Mouse (Mus musculus) embryo, embryonic 10 days (tissue): ENCODE measurements around the gene Zic1.

Experiments
- DNase-seq: peaks from one replicate; pipeline ENCODE4 v3.0.0-alpha.2; 2015; ENCODE audit warnings: low spot score

Gene Zic1

DNA sequence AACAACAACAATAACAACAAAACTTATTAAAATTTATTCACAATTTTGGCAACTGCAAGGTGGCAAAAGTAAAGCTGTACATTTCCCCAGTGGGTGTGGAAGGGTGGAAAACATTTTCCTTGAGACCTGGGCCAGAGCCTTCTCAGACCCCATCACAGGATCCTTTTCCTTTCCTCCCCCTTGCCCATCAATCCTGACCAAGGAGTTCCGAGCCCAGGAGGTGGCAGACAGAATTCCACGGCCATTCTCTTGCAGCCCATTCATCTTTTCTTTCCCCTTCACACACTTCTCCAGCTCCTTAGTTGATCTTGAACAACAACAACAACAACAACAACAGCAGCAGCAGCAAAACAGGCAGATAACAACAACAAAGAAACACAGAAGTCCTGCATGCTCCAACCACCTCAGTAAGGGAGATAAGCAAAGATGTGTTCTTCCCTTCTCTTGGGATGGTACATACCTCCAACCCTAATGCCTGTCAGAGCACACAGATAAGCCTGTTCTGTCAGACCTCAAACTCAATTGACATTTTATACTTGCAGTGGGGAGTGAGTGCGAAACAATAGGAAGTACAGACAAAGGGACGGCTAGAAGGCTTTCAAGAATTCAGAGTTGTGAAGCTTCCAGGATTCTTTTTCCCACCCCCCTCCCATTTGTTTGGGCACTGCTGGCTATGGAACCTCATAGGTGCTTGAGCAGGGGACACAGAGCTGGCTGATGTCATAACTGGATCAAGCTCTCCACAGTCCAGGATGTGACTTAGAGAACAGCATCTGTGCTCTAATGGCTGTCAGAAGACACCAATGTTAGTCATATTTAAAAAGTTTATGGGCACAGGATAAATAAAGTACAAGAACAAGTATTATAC is 19.3 kb upstream of the Zic1 start:
- DNase-seq: no peak

DNA sequence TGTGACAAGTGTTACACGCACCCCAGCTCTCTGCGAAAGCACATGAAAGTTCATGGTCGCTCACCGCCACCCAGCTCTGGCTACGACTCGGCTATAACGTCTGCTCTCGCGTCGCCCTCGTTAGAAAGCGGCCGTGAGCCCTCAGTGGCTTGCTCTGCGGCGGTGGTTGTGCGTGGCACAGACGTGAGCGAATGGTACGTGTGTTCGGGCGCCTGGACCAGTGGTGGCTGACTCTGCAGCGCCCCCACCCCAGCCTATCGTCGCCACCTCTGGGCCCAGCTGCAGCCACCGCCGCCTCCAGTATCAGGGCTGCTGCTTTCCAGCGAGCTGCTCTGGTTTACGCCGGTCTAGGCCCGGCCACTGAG is 18.5 kb upstream of the Zic1 start:
- DNase-seq: peak; percentile 65

DNA sequence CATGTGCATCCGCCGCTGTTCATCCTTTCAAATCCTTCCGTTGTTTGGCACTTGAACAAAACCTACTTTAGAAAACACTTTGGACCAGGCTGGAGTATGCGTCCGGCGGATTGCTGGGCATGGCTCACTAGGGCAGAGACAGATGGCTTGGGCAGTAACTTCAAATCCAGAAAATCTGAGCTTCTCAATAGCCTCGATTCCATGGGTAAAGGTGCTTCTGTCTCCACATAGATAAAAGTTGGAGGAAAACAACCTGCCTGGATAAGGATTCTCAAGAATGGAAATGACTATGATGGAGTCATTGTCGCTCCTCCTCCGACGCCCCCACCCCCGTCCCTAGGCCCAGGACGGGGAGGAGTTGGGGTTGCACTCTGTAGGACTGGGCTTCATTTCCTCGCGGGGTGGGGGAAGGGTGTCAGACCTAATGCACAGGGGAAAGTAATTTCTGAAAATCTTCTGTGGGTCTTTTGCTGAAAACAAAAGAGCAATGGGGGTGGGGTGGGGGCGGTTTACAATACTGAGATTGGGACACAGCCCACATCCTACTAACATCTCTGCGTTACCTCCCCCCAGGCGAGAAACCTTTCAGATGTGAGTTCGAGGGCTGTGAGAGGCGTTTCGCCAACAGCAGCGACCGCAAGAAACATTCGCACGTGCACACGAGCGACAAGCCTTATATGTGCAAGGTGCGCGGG is 18.0 kb upstream of the Zic1 start:
- DNase-seq: no peak

DNA sequence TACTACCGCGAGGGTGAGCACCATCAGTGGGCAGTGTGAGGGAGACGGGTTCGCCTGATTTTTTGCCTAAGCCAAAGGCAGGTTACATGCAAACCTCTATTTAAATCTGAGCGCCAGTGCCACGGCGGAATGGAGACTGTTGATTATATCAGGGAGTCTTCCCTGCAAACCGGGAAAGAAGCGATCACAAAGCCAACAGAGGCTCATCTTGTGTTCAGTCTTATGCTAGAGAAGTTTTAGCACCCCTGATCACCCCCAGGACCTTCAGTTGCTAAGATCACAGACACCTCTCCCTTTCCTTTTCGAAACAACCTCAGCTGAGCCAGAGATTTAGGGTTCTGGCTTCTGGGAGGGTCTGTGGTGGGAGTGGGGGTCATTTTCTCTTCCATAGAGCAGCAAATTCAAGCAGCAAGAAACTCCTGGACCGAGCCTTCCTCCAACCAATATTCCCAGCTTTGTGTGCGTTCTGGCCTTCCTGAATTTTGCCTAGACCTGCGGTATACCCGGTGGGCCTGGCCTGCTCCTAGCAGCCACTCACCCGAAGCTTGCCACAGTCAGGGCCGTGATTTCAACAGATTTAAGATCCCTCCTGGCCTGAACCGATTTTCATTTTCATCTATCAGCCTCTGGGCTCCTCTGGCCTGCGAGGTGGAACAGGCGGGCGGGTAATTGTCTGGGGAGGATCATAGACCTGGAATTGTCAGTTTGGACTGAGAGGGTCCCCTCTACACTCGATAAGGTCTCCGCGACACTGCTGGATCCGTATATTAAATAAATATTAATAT is 17.1 kb upstream of the Zic1 start:
- DNase-seq: peak; percentile 43

DNA sequence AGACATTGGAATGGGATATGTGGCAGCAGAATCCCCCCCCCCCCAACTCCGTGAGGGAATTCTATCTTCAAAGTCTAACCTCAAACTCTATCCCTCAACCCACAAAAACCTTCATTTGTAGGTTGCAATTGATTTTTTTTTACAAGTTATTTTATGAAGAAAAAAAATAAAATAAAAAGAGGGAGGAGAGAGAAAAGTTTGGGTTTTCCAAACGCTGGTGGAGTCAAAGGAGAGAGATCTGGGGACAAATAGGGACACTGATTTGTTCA is 16.4 kb upstream of the Zic1 start:
- no peak for DNase-seq

DNA sequence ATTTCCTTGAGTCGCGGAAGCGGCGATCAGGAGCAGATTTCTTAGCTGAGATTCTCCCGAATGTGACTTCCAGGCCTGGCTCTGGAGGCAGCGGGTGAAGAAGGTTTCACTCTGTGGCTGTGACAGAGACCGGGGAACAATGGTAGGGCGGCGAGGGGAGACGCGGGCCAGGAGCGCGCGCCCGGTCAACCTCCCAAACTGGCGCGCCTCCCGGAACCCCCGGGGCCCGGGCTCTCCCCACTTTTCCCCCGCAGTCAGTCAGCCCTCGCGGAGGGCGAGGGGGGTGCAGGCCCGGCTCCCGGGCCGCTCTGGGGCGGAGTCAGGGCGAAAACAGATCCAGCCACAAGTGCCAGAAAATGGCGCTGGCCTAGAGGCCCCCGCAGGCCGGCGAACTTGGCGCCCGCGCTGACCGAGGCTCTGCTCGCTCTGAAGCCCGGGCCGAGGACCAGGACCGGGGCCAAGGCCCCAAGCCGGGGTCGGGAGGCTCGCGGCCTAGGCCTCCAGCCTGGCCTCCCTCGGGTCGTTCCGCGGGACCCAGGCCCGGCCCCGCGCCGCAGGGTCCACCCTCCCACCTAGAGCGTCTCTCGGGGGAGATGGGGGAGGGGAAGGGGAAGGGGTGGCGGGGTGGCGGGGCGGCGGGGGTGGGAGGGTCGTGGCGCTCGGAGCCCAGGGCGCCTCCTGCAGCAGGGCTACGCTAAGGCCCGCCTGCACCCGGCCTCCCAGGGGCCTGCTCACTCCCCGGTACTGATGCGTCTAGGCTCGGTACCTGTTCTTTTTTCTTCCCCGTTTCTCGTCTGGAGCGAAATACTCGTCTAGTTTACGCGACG is 15.9 kb upstream of the Zic1 start:
- peak; percentile 65 for DNase-seq

DNA sequence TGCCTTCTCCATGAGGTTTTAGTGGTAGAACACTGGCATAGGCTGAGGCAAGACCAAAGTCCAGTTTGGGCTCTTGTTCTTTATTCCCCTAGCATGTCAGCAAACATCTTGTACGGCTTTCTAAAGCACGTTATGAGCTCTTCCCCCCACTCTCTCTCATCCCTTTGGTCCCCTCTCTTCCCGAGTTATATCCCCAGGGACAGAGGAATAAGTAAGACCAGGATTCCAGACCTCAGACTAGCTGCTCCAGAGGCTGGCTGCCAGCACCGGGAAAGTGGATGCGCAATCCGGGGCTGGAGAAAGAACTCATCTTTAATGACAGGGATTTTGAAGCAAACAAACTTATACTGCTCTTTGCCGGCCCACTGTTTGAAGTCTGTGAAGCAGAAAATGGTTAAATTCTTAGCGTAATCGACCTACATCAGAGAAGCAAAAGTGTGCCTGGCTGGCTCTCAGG is 14.9 kb upstream of the Zic1 start:
- no peak for DNase-seq

DNA sequence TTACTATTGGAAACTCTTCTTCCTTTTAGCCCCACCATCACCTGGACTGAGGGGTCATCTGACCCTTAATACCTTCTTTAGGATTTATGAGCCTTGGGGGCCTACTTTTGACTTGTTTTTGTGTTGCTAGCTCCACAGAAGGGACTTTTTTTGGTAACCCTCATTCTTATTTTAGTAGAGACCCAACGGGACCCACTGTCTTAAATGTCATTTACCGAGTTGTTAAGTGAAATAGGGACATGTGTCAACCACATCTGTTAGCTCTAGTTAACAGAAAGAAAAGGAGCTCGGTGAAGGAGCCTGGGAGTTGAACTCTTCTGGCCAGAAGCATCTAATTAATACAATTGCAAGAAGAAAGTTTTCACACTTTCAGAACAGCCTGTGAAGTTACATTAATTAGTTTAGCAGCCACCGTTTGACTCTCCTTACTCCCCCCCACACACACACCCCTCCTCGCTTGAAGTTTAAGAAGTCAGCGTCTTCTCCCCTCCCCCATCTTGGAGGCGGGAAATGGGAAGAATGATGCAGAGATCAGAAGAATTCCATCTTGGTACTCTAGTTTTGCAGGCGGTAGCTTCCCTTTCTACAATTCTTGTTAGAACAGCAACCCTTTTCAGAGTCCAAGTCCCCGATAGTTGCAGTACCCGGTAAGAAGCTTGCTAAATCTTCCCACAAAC is 14.3 kb upstream of the Zic1 start:
- DNase-seq: peak; percentile 67

DNA sequence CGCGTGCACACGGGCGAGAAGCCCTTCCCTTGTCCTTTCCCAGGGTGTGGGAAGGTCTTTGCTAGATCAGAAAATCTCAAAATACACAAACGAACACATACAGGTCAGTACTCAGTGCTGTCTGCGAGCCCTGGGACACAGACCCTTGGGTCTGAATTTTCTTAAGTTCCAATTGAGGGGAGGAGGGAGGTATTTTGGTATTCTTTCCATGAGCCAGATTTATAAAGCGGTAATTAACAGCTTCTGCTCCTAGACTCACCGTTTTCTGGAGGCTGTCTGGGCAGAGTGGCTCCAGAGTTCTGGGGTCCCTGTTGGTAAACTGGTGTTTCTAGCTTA is 13.7 kb upstream of the Zic1 start:
- no peak for DNase-seq

DNA sequence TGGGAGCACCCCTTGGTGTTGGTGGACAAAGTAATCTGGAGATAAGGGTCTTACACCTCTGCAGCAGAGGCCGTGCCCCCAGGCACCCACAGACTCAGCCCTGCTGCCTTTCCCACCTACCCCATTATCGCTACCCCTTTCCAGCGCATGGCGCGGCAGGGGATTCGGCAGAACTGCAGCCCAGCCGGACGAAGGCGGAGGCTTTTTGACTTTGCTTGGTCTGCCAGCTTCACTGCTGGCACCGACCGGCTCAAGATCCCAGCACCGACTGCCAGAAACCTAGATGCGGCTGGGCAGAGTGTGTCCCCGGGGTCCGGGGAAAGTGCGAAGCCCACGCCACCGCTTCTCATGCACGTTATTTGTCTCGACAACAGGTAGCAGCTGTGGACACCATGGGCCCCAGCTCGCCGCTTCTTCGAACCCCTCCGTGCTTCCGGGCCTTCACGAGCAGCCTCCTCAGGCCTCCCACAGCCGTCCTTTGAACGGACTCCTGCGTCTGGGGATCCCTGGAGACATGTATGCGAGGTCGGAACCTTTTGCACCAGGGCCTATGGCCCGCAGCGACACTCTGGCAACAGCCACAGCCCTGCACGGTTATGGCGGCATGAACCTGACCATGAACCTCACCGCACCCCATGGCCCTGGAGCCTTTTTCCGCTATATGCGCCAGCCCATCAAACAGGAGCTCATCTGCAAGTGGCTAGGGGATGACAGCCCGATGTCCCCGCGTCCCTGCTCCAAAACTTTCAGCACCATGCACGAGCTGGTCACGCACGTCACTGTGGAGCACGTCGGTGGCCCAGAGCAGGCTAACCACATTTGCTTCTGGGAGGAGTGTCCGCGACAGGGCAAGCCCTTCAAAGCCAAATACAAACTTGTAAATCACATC is 13.0 kb upstream of the Zic1 start:
- DNase-seq: peak; percentile 47

DNA sequence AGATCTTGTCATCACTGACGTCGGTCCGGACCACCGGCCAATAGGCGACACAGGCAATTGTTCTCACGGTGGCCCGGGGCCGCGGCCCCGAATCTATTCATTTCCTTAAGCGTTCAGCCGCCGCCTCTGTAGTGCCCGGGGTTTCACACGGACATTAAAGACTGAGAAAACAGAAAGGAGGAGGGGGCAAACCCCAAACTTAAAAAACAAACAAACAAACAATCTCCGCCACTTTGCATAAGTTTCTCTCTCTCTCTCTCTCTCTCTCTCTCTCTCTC is 12.2 kb upstream of the Zic1 start:
- DNase-seq: peak; percentile 74

DNA sequence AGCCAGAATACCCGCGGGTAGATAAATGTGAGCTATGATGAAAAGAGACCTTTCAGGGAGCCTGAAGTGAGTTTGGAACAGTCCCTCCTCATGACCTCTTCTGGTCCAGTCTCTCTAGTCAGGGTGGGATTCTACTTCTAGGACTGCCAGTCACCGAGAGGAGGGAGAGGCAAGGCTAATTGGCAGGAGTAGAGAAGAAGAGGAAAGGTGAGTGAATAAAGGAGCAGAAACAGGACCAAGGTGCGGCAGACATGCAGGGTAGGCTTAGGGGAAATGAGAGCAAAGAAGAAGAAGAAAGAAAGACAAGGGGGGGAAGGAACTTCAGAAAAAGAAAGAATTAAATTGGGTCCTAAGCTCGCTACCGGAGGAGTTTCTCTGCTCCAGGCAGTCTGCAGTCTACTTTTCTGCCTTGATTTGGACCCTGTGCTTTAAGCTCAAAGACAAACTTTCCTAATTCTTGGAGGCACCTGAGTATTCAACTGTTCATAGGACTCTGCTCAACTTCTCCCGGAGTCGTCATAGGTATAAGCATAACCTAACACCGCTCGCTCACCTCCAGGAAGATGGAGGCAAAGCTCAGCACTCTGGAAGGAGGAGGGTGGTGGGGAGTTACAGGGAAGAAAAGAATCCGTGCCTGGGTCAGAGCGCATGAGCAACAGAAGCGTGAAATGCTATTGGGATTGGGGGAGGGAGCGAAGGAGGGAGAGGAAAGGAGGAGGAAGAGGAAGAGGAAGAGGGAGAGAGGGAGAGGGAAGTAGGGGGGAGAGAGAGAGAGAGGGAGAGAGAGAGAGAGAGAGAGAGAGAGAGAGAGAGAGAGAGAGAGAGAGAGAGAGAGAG is 11.6 kb upstream of the Zic1 start:
- DNase-seq: peak; percentile 61

DNA sequence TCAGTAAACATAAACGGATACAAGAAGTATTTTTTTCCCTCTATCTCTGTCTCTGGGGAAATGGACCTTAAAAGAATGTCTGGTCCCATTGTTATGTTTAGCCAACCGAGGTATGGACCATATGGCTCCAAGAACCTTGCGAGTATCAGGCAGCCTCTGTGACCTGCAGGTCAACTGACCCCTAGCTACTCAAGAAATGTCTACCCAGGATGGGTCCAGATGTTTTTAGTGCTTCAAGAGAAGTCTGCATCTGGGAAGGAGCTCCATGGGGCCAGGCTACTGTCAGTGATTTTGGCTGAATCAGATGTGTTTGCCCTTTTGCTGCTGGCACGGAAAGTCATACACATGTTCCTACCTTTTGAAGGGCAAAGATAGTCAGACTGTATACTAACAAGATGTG is 9.1 kb upstream of the Zic1 start:
- DNase-seq: peak; percentile 63

DNA sequence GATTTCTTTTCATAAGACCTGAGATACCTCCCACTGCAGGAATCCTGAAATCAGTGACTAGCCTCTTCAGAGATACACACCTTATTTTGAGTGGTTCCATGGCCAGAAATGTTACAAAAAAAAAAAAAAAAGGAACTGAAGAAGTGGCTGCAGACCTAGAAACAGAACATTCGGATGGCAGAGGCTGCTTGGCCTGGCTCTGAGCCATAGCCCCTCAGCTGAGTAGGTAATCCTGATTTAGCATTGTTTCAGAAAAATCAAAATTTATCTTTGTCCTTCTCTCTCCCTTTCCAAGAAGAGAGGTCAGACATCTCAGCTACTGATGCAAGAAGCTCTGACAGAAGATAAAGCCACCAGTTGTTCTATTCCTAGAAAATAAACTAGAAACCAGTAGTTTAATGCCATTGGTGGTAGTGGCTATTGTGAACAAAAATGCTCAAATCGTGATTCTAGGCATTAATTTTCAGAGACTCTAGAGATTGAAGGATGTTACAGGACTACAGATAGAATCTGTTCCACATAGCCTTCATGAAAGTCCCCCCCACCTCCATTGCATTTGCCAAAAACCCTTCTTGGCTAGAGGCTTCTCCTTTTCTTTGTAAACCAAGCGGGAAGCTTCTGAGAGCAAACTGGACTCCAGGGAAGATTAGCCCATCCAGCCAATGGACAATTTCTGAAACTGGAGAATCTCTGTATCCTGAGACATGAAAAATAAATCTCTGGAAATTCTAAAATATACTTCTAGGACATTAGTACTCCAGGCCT is 8.4 kb upstream of the Zic1 start:
- no peak for DNase-seq

DNA sequence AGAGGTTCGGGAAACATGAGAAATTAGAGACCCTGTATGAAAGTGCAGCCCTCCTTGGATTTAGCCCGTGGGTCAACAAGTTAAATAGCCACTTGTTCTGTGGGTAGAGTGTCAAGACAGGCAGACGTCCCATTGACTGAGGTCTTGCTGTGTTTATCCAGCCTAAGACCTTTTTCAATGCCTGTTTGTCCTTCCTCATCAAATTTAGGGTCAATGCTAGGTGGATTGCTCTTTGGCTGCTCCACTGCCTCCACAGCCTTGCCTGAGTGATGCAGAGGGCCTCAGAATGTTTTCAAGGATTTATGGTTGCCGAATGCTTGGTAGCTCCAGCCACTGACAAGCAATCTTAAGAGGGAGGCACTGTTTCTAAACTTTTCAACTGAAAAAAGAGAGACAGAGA is 6.0 kb upstream of the Zic1 start:
- DNase-seq: no peak

DNA sequence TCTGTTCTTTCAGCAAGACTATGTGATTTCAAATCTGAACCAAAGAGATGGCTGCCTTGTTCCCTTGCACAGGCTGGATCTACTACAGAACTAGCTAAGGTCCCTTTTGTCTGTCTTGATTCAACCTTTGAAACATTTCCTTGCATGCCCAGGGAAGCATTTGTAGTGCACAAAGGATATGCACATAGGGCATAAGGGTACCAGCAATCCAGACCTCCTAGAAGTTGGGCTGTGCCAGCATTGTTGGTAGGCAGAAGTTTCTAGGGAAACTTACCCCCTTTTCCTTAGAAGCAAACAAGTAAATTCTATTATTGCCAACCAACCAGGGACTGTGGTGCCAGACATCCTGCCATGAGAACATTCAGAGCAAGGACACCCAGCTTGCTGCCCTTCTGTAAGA is 5.4 kb upstream of the Zic1 start:
- no peak for DNase-seq

DNA sequence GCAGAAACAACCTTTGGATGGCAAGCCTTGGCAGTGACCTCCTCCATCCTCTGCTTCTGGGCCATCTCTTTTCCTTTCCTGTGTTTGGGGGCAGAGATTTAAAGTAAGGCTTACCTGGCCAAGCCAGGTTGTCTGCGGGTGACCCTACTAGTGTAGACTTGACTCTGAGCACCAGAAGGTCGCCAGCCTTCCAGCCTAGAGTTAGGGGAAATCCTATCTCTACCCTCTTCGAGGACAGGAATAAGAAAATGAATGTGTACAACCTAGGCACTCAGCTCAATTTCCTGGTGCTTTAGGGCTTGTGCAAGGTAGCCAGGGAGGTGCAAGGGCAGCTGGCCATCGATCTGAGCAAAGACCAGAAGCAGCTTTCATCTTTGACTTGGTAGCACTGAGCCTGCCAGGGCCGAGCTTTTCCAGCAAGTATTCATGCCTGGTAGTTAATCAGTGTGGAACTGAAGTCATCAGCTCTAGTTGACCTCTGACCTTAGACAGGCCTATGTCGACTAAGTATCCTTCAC is 4.6 kb upstream of the Zic1 start:
- DNase-seq: peak; percentile 63

DNA sequence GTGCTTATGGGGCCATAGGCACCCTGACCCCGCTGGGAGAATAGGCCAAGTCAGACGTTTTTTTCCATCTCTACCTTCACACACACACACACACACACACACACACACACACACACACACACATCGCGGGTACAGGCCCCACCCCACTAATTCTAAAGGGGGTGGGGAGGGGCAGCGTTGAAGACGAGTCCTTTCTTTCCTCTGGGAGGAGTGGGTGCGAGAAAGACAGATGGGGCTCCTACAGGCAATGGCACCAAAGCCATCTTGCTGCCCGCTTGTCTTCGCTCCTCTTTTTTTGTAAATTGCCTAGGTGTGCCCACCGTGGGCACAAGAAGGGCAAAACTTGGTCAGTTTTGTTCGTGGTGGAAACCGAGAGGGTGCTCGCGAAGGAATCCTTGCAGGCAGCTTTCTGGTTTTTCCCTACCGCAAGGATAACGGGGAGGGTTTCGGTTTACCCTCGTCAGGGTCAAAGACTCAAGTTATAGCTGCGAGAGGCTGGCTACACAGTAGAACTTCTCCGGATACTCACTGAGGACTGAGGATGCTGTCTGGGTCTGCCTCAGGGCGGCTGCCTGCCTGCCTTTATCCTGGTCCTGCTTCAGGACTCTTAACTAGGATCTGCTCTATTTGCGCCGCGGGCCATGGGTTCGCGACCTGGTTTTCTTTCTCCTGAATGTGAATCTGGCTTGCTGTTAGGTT is 3.8 kb upstream of the Zic1 start:
- DNase-seq: peak; percentile 25

DNA sequence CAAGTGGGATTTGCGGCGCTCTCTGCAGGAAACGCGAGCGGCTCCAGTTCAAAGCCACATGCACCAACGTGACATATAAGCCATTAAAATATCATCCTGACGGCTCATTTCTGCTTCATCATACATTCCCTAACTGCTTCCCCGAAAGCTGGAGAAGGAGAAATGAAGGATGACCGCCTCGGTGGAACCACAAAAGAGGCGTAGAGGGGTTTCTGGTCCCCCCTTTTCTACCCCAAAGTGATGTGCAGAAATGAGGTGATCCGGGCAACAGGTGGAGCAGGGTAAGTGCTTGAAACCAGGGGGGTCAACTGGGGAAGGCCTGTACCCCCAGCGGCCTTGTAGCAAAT is 3.3 kb upstream of the Zic1 start:
- peak; percentile 8 for DNase-seq
